Mouse (Mus musculus) myocyte (in vitro differentiated cells): ENCODE measurements at regions not wholly inside any gene's neighbourhood (a gene's known extent, or its start where the extent isn't known, plus 50 kb on each side); places are given as distances from the start of the nearest gene placed in this dataset.

ENCODE experiments used
- H3K27me3 ChIP-seq: one replicate; pipeline ENCODE4 v1.6.1; 2011; ENCODE audit not compliant: control insufficient read depth, insufficient read depth, insufficient read length
- H3K36me3 ChIP-seq: one replicate; pipeline ENCODE4 v1.6.1; 2011; ENCODE audit not compliant: control insufficient read depth, insufficient read depth
- H3K4me2 ChIP-seq: one replicate; pipeline ENCODE4 v1.6.1; 2011; ENCODE audit warnings: low read depth, control low read depth
- H3K4me3 ChIP-seq: one replicate; pipeline ENCODE4 v1.5.1; 2011; ENCODE audit warnings: mild to moderate bottlenecking, control low read depth, moderate library complexity
- H3K79me2 ChIP-seq: one replicate; pipeline ENCODE4 v1.6.1; 2011; ENCODE audit not compliant: control insufficient read depth, insufficient read depth
- H3ac ChIP-seq: one replicate; pipeline ENCODE4 v1.6.1; 2011; ENCODE audit not compliant: control insufficient read depth, insufficient read length
- CEBPB ChIP-seq: IDR thresholded peaks from 2 replicates; pipeline ENCODE4 v1.6.1; 2011; ENCODE audit warnings: mild to moderate bottlenecking, moderate library complexity; ENCODE audit not compliant: poor library complexity, insufficient read depth, severe bottlenecking
- E2F4 ChIP-seq: IDR thresholded peaks from one replicate; pipeline ENCODE4 v1.6.1; 2011; ENCODE audit warnings: mild to moderate bottlenecking, control low read depth, moderate library complexity; ENCODE audit not compliant: insufficient read depth
- MAX ChIP-seq: IDR thresholded peaks from one replicate; pipeline ENCODE4 v1.6.1; 2011; ENCODE audit warnings: low read depth, mild to moderate bottlenecking, control low read depth
- MYOD1 ChIP-seq, 3 experiments: IDR thresholded peaks; one replicate each; pipeline ENCODE4 v1.6.1; 2011; ENCODE audit warnings: control low read depth in 2 of 3, low read depth in 2 of 3, mild to moderate bottlenecking in 2 of 3, moderate library complexity in 1 of 3; ENCODE audit not compliant: insufficient read length in 2 of 3, control insufficient read depth in 1 of 3
- MYOG ChIP-seq, 3 experiments: IDR thresholded peaks; one replicate each; pipeline ENCODE4 v1.6.1; 2011; ENCODE audit warnings: control low read depth in 2 of 3, low read depth in 2 of 3, mild to moderate bottlenecking in 2 of 3; ENCODE audit not compliant: insufficient read length in 2 of 3, control insufficient read depth in 1 of 3, insufficient read depth in 1 of 3
- POLR2A ChIP-seq: IDR thresholded peaks from one replicate; pipeline ENCODE4 v1.6.1; 2011; ENCODE audit warnings: low read depth, mild to moderate bottlenecking, control low read depth, moderate library complexity; ENCODE audit not compliant: insufficient read length
- POLR2AphosphoS2 ChIP-seq: IDR thresholded peaks from one replicate; pipeline ENCODE4 v1.6.1; 2011; ENCODE audit warnings: low read depth, control low read depth; ENCODE audit not compliant: insufficient read length
- REST ChIP-seq: IDR thresholded peaks from one replicate; pipeline ENCODE4 v1.6.1; 2011; ENCODE audit warnings: mild to moderate bottlenecking, control low read depth, moderate library complexity; ENCODE audit not compliant: insufficient read depth, insufficient read length
- SRF ChIP-seq: IDR thresholded peaks from one replicate; pipeline ENCODE4 v1.6.1; 2011; ENCODE audit warnings: low read depth; ENCODE audit not compliant: control insufficient read depth, insufficient read length
- TCF12 ChIP-seq: IDR thresholded peaks from one replicate; pipeline ENCODE4 v1.6.1; 2011; ENCODE audit warnings: mild to moderate bottlenecking, control low read depth; ENCODE audit not compliant: poor library complexity, insufficient read depth, severe bottlenecking
- TCF3 ChIP-seq: IDR thresholded peaks from one replicate; pipeline ENCODE4 v1.6.1; 2011; ENCODE audit warnings: low read depth, control low read depth; ENCODE audit not compliant: insufficient read length
- USF1 ChIP-seq: IDR thresholded peaks from one replicate; pipeline ENCODE4 v1.6.1; 2011; ENCODE audit warnings: low read depth, mild to moderate bottlenecking, control low read depth, moderate library complexity

DNA sequence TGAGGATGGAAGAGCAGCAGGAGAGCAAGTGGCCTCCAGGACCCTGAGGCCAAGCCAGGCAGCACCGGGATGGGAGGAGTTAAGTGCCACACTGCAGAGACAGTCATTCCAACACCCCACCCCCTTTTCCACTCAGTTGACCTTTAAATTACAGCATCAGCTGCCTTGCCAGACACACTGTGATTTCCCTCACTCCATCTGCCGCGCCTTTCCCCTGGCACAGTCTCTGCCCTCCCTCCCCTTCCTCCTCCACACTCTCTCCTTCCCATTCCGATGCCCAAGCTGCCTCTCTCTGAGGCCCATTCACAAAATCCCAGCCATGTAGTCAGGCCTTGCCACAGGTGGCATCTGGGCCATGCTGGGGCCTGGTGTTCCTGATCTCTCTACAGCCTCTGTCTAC, 274.9 kb downstream of the Cyp26b1 start:
- Histone ChIP-seq H3K36me3 (no peaks in the 10 kb centered on the region), H3ac (no peak overlapping the region), H3K4me2 (no peak overlapping the region), H3K79me2 (no peaks in the 10 kb centered on the region), H3K27me3 (no peaks in the 10 kb centered on the region), H3K4me3 (no peak overlapping the region)
- TF ChIP-seq MYOD1 (IDR thresholded peaks at IDR 0.05; ENCODE audit: control insufficient read depth in 1 of 3, insufficient read length in 2 of 3, low read depth in 2 of 3) (peak in 1 of 3 experiments; percentile 72), POLR2AphosphoS2 (no peak)

DNA sequence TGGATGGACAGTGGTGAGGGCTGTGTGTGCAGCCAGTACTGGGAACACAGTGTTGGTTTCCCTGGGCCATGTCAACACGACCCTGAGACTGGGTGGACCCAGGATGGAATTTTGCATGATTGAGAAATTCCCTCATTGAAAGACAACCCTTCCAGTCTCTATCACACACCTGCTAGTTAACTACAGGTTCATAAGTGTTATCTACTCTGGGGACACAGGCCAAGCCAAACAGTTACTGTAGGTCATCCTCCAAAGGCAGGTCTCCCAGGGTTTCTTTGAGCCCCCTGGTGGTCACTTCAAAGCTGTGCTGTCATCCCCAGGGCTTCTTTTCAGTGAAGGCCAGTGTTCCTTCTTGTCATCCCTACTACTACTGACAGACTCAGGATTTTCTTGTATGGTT, 276.7 kb downstream of the Cyp26b1 start:
- Histone ChIP-seq H3ac (no peak overlapping the region), H3K27me3 (no peaks in the 10 kb centered on the region), H3K4me2 (no peak overlapping the region), H3K36me3 (no peaks in the 10 kb centered on the region), H3K4me3 (no peak overlapping the region), H3K79me2 (no peaks in the 10 kb centered on the region)
- TF ChIP-seq MAX (no peak), MYOD1 (IDR thresholded peaks at IDR 0.05; ENCODE audit: control insufficient read depth in 1 of 3, insufficient read length in 2 of 3, low read depth in 2 of 3) (no peak), CEBPB (no peak), POLR2A (no peak), SRF (no peak), TCF3 (no peak), POLR2AphosphoS2 (no peak)

DNA sequence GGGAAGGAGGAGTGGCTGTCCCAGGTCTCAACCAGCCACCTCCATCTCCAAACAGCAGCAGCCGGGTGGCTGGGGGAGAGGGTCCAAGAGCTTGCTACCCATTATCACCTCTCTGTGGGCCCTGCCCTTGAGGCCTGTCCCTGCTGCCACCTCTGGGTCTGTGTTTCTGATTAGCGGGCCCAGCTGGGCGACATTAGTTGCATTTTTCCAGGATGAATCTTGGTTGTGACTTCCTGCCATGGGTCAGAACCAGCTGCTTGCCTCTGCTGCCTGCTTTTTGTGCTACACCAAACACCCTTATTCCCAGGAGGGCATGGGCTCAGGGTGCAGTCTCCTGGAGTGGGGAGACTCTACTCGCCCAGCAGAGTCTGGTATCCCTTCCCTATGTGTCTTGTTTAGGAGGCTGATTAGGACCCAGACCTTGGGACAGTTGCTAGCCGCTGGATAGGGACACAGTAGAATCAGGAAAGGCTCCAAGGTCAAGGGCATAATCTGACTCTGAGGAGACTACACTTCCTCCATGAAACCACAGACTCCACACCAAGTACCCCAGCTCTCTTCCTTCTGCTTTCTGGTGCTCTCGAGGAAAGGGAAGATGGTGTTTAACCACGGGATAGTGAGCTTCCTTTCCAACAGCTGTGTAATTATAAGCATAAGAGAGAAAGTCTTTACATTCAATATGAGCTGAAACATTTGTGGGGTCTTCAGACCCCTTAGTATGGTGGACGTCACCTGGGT, 278.4 kb downstream of the Cyp26b1 start:
- no peaks in the 10 kb centered on the region for H3K27me3 ChIP-seq
- no peak overlapping the region for H3K4me3 ChIP-seq
- no peaks in the 10 kb centered on the region for H3K79me2 ChIP-seq
- no peaks in the 10 kb centered on the region for H3K36me3 ChIP-seq
- TF ChIP-seq TCF12 (no peak), MYOD1 (IDR thresholded peaks at IDR 0.05; ENCODE audit: control insufficient read depth in 1 of 3, insufficient read length in 2 of 3, low read depth in 2 of 3) (peak; percentile 16 to 79 (median 45)), USF1 (no peak), MAX (no peak), SRF (no peak), REST (no peak), CEBPB (no peak), POLR2AphosphoS2 (no peak), TCF3 (no peak), POLR2A (no peak), MYOG (IDR thresholded peaks at IDR 0.05; ENCODE audit: control insufficient read depth in 1 of 3, insufficient read depth in 1 of 3, insufficient read length in 2 of 3, low read depth in 2 of 3) (peak in 1 of 3 experiments; percentile 42), E2F4 (no peak)
- no peak overlapping the region for H3ac ChIP-seq
- peak overlapping the region; percentile 30 for H3K4me2 ChIP-seq

DNA sequence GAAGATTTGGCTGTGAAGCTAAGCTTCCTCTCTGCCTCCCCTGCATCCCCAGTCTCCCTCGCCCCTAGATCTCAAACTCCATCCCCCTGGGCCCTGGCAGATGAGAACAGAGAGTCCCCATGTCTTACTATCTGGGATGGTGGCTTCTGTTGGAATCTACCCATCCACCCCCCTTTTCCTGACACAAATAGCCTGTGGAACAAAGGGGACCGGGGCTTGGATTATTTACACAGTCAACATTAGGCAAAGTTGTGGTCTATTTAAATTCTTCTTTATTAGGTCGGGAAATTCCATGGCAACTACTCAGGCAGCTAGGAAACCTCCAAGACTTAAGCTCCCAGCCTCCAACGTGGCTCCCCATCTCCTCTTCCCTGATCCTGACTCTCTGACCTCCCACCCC, 279.9 kb downstream of the Cyp26b1 start:
- no peak overlapping the region for H3K4me3 ChIP-seq
- peak overlapping the region; percentile 13 for H3K4me2 ChIP-seq
- H3K27me3 ChIP-seq = no peaks in the 10 kb centered on the region
- no peak overlapping the region for H3ac ChIP-seq
- no peaks in the 10 kb centered on the region for H3K79me2 ChIP-seq
- no peak for TF ChIP-seq MYOG (IDR thresholded peaks at IDR 0.05; ENCODE audit: control insufficient read depth in 1 of 3, insufficient read depth in 1 of 3, insufficient read length in 2 of 3, low read depth in 2 of 3)
- TF ChIP-seq MAX = no peak
- TF ChIP-seq MYOD1 (IDR thresholded peaks at IDR 0.05; ENCODE audit: control insufficient read depth in 1 of 3, insufficient read length in 2 of 3, low read depth in 2 of 3) = no peak
- no peak for TF ChIP-seq REST
- TF ChIP-seq USF1 = no peak
- TF ChIP-seq SRF = no peak
- H3K36me3 ChIP-seq = no peaks in the 10 kb centered on the region

DNA sequence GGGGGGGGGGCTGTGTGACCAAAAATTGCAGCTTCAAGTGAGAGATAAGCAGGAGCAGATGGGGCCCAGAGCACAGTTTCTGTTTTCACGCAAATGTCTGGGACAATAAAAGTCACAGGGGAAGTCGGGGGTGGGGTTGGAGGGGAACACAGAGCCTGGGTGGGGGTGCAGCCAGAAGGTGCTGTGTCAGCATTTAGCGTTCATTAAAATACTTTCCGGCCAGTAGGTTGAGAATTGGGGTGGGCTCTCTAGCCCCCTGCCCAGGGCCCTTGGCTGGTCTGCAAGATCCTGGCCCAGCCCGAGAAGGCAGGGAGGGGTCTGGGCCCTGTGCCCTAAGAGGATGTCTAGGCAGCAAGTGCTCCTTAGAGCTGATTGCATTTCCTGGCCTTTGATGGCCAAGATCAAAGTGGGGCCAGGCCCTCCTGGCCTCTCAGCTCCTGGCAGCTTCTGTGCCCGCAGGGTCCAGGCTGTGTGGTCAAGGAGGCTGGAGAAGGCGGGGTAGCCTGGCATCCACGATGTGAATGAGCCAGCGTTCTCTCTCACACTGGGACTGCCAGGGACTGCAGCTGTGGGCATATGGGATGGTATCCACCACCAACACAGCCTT, 283.0 kb downstream of the Cyp26b1 start:
- H3K36me3 ChIP-seq = no peaks in the 10 kb centered on the region
- no peaks in the 10 kb centered on the region for H3K27me3 ChIP-seq
- H3K79me2 ChIP-seq = no peaks in the 10 kb centered on the region
- no peak overlapping the region for H3K4me3 ChIP-seq
- no peak overlapping the region for H3ac ChIP-seq
- H3K4me2 ChIP-seq = no peak overlapping the region
- peak in 1 of 3 experiments; percentile 57 for TF ChIP-seq MYOD1 (IDR thresholded peaks at IDR 0.05; ENCODE audit: control insufficient read depth in 1 of 3, insufficient read length in 2 of 3, low read depth in 2 of 3)
- TF ChIP-seq REST = no peak
